Mouse (Mus musculus) liver, embryonic 11.5 days (tissue): ENCODE results near the gene Fam53a. TPM values are rescaled to one million over a fixed set of nuclear protein-coding genes. Genes with fewer than 3 reads are reported as not detected.

Experiments
- polyA plus RNA-seq: library from polyadenylated mRNA; unstranded; fragments of >200 nt; fragmentation: Nextera tagmentation; extraction: Ambion mirVana; gene quantifications from 2 replicates; pipeline ENCODE4 v1.2.1, GENCODE M21; 2014

Fam53a gene
- polyA plus RNA-seq, 1 experiment from 2014 or later = 62.5 TPM

Other genes starting within 250 kb of the Fam53a start
- gene Nkx1-1, start 195.7 kb downstream of the Fam53a start, polyA plus RNA-seq = not detected in 2 replicates
- 0.22 and 0.27 TPM in 2 replicates for gene Gm9903, start 290 bp upstream of the Fam53a start, polyA plus RNA-seq
- gene Slbp, start 22.9 kb upstream of the Fam53a start, polyA plus RNA-seq = 369 and 394 TPM in 2 replicates
- gene Tacc3, start 28.5 kb upstream of the Fam53a start, polyA plus RNA-seq = 229 and 255 TPM in 2 replicates
- gene Tmem129, start 28.8 kb upstream of the Fam53a start, polyA plus RNA-seq = 35.7 and 38.0 TPM in 2 replicates
- 7.8 and 8.5 TPM in 2 replicates for gene Fgfr3, start 92.0 kb upstream of the Fam53a start, polyA plus RNA-seq
- 53.5 and 54.2 TPM in 2 replicates for gene Letm1, start 153.2 kb upstream of the Fam53a start, polyA plus RNA-seq
- gene Nsd2, start 191.1 kb upstream of the Fam53a start, polyA plus RNA-seq = 48.6 and 62.5 TPM in 2 replicates